Mouse (Mus musculus) inflammation-experienced regulatory T-cells, adult 6 months (primary cell): ENCODE results near the gene Pdgfb. TPM values are rescaled to one million over a fixed set of nuclear protein-coding genes. Genes with fewer than 3 reads are reported as not detected.

Experiments
- ATAC-seq: one replicate; pipeline ENCODE4 v1.8.0; 2017
- polyA plus RNA-seq, 3 experiments: library from polyadenylated mRNA; unstranded; fragments of 100-300 nt; shearing (Covaris generic); gene quantifications; one replicate each; pipeline ENCODE4 v1.2.1; 2017

Pdgfb gene
- 1 to 10 TPM; 1.4 to 2.1 (median 2.1) TPM for polyA plus RNA-seq

GRCm38 (mm10) chr15:80014321-80015210, at the start of gene Pdgfb:
TSS of gene Pdgfb (minus strand) at chr15:80014977.
- no peak for ATAC-seq

- no peak for ATAC-seq
Measured at GRCm38 (mm10) chr15:80062821-80063220, 48.0 kb upstream of the Pdgfb start.

- no peak for ATAC-seq
Measured at GRCm38 (mm10) chr15:80062339-80062738, 47.6 kb upstream of the Pdgfb start.

GRCm38 (mm10) chr15:80061071-80061550, 46.3 kb upstream of the Pdgfb start:
- peak; percentile 82 for ATAC-seq

DNA sequence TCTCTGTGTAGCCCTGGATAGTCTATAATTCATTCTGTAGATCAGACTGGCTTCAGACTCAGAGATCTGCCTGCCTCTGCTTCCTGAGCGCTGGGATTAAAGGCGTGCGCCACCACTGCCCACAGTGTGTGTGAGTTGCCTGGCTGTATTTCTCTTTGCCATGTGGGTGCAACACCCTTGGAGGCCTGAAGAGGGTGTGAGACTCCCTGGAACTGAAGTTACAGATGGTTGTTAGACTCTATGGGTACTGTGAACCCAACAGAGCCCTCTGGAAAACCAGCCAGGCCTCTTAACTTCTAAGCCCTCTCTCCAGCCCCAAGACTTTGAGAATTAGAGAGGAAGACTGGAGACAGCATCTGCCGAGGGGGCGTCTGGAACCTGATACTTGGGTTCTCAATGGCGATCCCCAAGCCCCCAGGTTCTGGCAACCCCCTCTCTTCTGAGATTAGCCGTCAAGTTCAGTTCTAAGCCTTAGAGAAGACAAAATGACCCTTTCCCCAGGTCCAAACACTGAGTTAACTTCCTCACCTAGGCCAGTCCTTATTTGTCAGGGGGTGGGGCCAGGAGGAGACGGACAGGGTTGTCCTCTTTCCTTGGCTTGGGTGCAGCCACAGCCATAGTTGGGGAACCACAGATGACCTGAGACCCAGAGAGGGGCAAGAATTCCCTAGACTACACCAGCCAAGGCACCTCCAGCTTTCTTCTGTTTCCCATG, 45.7 kb upstream of the Pdgfb start:
- no peak for ATAC-seq

DNA sequence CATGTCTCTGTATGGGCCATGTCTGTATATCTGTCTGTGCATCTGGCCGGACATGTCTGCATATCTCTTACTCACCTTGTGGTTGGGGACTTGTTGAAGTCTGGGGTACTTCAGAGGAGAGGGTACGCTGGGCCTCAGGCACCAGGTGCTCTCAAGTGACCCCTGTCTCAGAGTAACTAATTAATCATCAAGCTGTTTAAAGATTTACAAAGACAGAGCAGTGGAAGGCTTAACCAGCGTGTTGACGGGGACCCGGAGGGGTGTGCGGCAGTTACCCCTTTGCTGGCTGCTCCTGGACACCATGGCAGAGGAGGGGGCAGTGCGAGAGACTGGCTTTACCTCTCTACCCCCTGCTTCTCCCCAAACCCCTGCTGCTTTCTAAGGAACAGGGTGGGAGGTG, 44.8 kb upstream of the Pdgfb start:
- no peak for ATAC-seq

DNA sequence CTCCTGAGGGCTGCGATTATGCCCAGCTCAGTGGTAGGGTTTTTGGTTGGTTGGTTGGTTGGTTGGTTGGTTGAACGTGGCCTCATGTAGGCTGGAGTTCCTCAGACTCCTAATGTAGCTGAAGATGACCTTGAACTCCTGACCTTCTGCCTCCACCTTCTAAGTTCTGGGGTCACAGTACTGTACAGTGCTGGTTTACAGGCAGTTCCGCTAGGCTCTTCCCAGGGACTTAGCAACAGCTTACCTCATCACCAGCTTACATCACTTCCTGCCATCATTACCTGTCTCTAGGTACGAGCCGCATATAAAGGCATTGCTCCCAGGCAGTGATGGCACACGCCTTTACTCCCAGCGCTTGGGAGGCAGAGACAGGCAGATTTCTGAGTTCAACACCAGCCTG, 43.4 kb upstream of the Pdgfb start:
- no peak for ATAC-seq

GRCm38 (mm10) chr15:80054034-80054710, 39.4 kb upstream of the Pdgfb start:
- no peak for ATAC-seq

DNA sequence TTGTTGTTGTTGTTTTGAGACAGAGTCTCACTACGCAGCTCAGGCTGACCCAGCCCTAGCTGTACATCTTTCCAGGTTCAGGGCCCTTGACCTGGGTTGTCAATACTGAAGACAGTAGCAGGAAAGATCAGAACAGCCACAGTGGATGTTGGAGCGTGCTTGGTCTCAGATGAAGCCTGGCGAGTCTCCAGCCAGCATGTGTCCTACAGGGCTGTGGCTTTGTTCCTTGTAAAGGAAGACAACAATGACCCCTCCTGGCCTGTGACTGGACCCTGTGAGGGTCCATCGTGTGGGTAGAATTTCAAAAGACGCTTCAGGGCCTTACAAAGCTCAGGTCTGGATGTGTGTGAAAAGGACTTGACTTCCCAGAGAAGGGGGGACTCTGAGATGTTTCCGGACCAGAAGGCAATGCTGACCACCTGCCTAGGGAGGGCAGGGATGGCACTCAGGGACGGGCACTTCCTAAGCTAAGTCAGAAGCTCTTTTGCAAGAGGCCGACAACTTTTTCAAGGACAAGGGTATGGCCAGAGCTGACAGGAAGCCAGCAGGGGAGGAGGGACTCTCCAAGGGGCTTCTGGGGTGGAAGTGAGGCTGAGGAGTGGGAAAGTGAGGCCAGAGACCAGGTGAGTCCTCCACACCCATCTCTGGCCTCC, 38.7 kb upstream of the Pdgfb start:
- no peak for ATAC-seq

- peak; percentile 63 for ATAC-seq
Measured at GRCm38 (mm10) chr15:80051782-80052181, 37.0 kb upstream of the Pdgfb start.

GRCm38 (mm10) chr15:80051092-80051761, 36.5 kb upstream of the Pdgfb start:
- ATAC-seq, result no peak

DNA sequence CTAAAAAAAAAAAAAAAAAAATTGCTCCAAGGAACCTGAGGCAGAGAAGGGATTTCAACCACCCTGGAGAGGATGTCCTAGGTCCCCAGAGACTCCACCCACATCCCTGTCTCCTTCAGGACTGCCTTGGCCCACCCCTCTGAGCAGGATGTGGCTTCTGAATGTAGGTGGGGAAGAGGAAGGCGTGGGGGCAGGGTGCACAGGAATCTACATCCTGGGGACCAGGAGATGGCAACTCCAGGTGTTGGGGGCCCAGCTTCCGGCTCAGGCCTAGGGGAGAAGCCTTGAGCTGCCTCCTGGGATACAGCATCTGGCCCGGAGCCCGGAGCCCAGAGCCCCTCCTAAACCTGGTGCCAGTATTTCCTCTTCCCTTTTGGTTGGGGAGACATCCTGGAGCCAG, 35.3 kb upstream of the Pdgfb start:
- ATAC-seq, result peak; percentile 80

DNA sequence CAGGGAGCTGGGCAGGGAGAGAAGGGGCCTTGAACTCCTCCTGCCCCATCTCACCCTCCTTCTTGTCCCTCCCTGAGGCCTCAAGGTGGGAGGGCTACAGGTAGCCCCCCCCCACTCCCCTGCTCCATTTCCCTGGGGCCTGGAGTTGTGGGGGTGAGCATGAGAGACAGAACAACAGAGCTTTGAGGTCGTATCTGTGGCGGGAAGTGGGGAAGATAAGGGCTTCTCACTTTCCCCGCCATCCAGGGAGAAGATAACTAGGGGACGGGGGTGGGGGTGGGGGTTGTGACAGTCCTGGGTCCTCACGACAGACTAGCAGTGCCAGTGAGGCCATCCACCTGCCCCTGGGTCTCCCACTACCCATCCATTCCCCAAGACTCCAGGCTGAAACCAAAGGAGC, 33.2 kb upstream of the Pdgfb start:
- no peak for ATAC-seq

DNA sequence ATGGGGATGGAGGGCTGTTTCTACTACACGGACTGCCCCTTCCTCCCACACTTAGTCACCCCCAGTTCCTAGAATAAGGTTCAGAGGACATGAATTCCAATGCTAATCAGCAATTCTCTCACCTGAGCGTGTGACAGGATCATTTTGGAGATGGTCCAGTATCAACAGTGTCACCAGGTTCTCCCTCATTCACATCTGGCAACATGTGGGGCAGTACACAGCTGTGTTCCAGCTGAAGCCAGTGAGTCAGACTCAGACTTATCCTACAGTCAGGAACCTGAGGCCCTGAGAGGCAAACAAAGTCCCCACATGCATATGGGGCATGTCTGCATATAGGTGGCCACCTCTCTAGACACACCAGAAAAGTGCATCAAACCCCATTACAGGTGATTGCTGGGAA, 32.5 kb upstream of the Pdgfb start:
- ATAC-seq, result no peak

DNA sequence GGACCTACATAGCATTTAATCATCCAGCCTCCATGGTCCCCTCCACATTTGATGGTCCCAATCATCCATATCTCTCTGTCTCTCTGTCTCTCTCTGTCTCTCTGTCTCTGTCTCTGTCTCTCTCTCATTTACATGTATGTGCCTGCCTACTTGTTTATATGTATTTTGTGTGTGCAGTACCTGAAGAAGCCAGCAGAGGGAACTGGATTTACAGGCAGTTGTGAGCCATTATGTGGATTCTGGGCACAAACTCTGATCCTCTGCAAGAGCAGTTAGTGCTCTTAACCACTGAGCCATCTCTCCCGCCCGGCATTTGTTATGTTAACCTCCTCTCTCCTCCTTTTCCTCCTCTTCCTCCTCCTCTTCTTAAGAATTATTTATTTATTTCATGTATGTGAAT, 31.0 kb upstream of the Pdgfb start:
- ATAC-seq, result no peak

GRCm38 (mm10) chr15:80044249-80044648, 29.5 kb upstream of the Pdgfb start:
- no peak for ATAC-seq

- ATAC-seq, result no peak
Measured at GRCm38 (mm10) chr15:80042152-80042551, 27.4 kb upstream of the Pdgfb start.

DNA sequence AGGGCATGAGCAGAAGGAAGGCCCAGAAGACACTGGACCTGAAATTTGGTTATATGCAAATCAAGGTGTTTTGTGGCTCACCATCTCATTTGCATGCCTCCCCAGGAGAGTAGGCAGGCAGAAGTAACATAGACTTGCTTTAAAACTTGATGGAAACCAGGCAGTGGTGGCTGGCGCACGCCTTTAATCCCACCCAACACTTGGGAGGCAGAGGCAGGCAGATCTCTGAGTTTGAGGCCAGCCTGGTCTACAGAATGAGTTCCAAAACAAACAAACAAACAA, 23.3 kb upstream of the Pdgfb start:
- ATAC-seq, result no peak

- ATAC-seq, result no peak
Measured at GRCm38 (mm10) chr15:80037255-80038109, 22.7 kb upstream of the Pdgfb start.

DNA sequence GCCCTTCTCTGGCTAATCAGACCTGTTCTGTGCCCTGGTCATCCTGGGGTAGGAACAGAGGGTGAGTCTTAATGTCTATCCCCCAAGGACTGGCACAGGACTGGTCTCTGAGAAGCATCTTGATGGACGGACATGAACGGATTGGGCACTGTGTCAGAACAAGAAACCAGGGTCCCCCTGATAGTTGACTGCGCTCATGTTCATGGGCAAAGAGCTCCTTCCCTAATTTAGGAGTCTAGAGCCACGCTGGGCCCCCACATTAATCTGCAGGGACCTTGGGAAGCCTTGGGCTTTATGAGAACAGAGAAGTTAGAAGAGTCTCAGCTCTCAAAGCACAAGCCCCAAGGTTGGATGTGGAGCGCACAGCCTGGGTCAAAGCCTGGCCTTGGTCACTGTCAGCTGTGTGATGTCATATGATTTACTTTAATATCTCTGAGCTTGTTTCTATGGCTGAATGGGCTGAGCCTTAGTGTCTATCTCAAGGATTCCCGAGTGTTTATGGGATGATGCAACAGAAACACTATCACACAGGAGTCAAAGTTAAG, 20.6 kb upstream of the Pdgfb start:
- ATAC-seq, result no peak

GRCm38 (mm10) chr15:80034913-80035312, 20.1 kb upstream of the Pdgfb start:
- ATAC-seq, result no peak
